Mouse (Mus musculus) kidney, adult 2 months (tissue): Measurements from ENCODE around the gene B3gntl1.

Experiments
- CTCF ChIP-seq: fragments of 200-500 bp; conservative IDR thresholded peaks from 2 replicates; pipeline ENCODE4 v1.5.1; 2011; ENCODE audit warnings: low read depth, mild to moderate bottlenecking, control low read depth, low read length, moderate library complexity, mixed read lengths; ENCODE audit not compliant: insufficient read depth, insufficient read length
- POLR2A ChIP-seq: fragments of 200-500 bp; IDR thresholded peaks from one replicate; pipeline ENCODE4 v1.6.1; 2011; ENCODE audit warnings: low read depth, low read length, control low read depth

DNA sequence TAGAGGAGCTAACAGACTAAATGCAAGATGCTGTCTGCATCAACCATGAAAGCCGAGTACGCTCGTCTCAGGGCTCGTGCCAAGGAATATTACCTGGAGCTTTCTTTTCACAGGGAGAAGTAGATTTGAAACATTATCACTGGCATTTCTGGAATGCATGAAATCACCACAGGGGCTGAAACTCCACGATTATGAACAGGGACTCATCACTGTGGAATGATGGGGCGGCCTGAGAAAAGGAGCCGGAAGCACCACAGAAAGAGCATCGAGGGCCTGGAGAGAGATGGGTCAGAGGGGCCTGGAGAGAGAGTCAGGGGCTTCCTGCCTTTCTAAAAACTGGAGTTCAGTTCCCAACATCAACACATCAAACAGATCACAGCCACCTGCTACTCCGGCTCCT is 25.6 kb downstream of the B3gntl1 start:
- no peak for TF ChIP-seq POLR2A
- TF ChIP-seq CTCF, result no peak
